Mouse (Mus musculus) limb, embryonic 11.5 days (tissue): Measurements from ENCODE around the gene Sipa1l3. TPM values are rescaled to one million over a fixed set of nuclear protein-coding genes. Genes with fewer than 3 reads are reported as not detected.

Source experiments
- ATAC-seq: fragments of 200-750 bp; cut with Nextera tagmentation; 2 replicates; pipeline ENCODE4 v1.8.0; 2017; ENCODE audit warnings: low read depth; ENCODE audit not compliant: insufficient number of reproducible peaks, low FRiP score, low TSS enrichment
- DNase-seq: peaks from one replicate; pipeline ENCODE4 v3.0.0-alpha.2; 2015; ENCODE audit warnings: low spot score
- H3K27ac ChIP-seq: fragments of 300-500 bp; sonication (generic); replicated peaks from 2 replicates; pipeline ENCODE4 v1.5.1; 2014; ENCODE audit warnings: low read depth, mild to moderate bottlenecking, low read length
- H3K27me3 ChIP-seq: fragments of 300-500 bp; sonication (generic); 2 replicates; pipeline ENCODE4 v1.6.1; 2014; ENCODE audit warnings: mild to moderate bottlenecking, low read length, mixed read lengths; ENCODE audit not compliant: control insufficient read depth, insufficient read depth
- H3K36me3 ChIP-seq: fragments of 300-500 bp; sonication (generic); 2 replicates; pipeline ENCODE4 v1.6.1; 2014; ENCODE audit warnings: mild to moderate bottlenecking, low read length, moderate library complexity, mixed read lengths; ENCODE audit not compliant: control insufficient read depth, insufficient read depth
- H3K4me1 ChIP-seq: fragments of 300-500 bp; sonication (generic); 2 replicates; pipeline ENCODE4 v1.6.1; 2014; ENCODE audit warnings: low read length, mixed read lengths; ENCODE audit not compliant: control insufficient read depth, insufficient read depth
- H3K4me2 ChIP-seq: fragments of 300-500 bp; sonication (generic); 2 replicates; pipeline ENCODE4 v1.6.1; 2014; ENCODE audit warnings: low read depth, mild to moderate bottlenecking, moderate library complexity; ENCODE audit not compliant: severe bottlenecking
- H3K4me3 ChIP-seq: fragments of 300-500 bp; sonication (generic); 2 replicates; pipeline ENCODE4 v1.5.1; 2014; ENCODE audit warnings: low read depth, low read length
- H3K9ac ChIP-seq: fragments of 300-500 bp; sonication (generic); 2 replicates; pipeline ENCODE4 v1.6.1; 2014; ENCODE audit warnings: mild to moderate bottlenecking, low read length
- H3K9me3 ChIP-seq: fragments of 300-500 bp; sonication (generic); 2 replicates; pipeline ENCODE4 v1.6.1; 2016; ENCODE audit warnings: low read length; ENCODE audit not compliant: control insufficient read depth
- WGBS: fragments of 180-500 bp; shearing (Covaris S2); extraction: QIAGEN DNeasy Blood & Tissue Kit; methylation state at CpG from one replicate; pipeline ENCODE4 v1.1.7; 2014; 5-methylcytosine and 5-hydroxymethylcytosine counted together
- polyA plus RNA-seq: library from polyadenylated mRNA; unstranded; fragments of >200 nt; fragmentation: Nextera tagmentation; extraction: Ambion mirVana; gene quantifications from 2 replicates; pipeline ENCODE4 v1.2.1, GENCODE M21; 2014

Sipa1l3 gene
- polyA plus RNA-seq, 1 experiment from 2014 or later: 12.1 TPM

- ATAC-seq (no peak), DNase-seq (no peak)
- Histone ChIP-seq H3K4me1 (peaks cover 8% of the 10 kb centered on the region; the same call in 1 of the 2 replicates), H3K4me2 (peak overlapping the region; percentile 92), H3K9me3 (no peaks in the 10 kb centered on the region), H3K36me3 (no peaks in the 10 kb centered on the region), H3K9ac (peak overlapping the region; percentile 69), H3K4me3 (peak overlapping the region; percentile 85), H3K27me3 (no peaks in the 10 kb centered on the region), H3K27ac (no peak overlapping the region)
- under 1% methylated on average over 28 of the region's 28 CpGs for WGBS
Observed at GRCm38 (mm10) chr7:29518054-29518420, 404 bp downstream of the Sipa1l3 start.

DNA sequence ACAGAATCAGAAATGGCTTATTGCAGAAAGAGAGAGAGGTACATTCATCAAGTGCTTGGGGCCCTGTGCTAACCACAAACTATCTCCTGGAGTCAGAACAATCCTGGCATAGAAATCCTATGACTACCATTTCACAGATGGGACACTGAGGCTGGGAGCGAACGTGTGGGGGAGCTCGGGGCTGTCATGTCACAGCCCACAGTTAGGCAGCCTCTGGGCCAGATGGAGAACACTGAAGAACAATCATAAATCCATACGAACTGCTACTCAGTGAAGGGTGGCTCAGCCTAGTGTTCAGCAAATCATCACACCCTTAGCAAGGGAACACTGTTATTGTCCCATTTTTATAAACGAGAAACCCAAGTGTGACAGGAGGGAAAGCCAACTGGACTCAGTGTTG lies 1.3 kb downstream of the Sipa1l3 start:
- H3K4me2 ChIP-seq: peak overlapping the region; percentile 92
- peak overlapping the region; percentile 85 for H3K4me3 ChIP-seq
- no peak for DNase-seq
- H3K27me3 ChIP-seq: no peaks in the 10 kb centered on the region
- no peak overlapping the region for H3K27ac ChIP-seq
- H3K9me3 ChIP-seq: no peaks in the 10 kb centered on the region
- ATAC-seq: no peak
- H3K36me3 ChIP-seq: no peaks in the 10 kb centered on the region
- H3K9ac ChIP-seq: no peak overlapping the region
- 61% methylated on average over 5 of the region's 5 CpGs for WGBS
- peaks cover 8% of the 10 kb centered on the region for H3K4me1 ChIP-seq

DNA sequence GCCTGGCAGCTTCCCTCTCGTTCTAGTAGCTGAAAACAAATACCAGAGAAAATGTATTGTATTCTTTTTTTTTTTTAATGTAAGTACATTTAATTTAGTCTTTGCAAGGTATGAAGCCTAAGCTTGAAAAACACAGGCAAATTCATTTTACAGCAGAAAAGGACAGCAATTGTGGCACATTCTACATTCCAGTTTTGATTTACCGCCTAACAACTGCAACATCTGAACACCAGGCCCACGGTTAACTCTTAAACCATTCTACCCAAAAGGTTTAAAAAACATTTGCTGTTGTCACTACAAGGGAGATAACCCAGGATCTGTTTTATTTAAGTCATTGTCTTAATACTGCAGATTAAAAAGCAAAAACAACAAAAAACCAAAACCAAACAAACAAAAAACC lies 2.8 kb downstream of the Sipa1l3 start:
- Histone ChIP-seq H3K4me3 (no peak overlapping the region), H3K9me3 (no peaks in the 10 kb centered on the region), H3K36me3 (no peaks in the 10 kb centered on the region), H3K27ac (no peak overlapping the region), H3K27me3 (no peaks in the 10 kb centered on the region), H3K4me2 (no peak overlapping the region), H3K4me1 (peaks cover 19% of the 10 kb centered on the region), H3K9ac (no peak overlapping the region)
- WGBS: 82% methylated on average over 3 of the region's 3 CpGs
- DNase-seq (no peak), ATAC-seq (no peak)

DNA sequence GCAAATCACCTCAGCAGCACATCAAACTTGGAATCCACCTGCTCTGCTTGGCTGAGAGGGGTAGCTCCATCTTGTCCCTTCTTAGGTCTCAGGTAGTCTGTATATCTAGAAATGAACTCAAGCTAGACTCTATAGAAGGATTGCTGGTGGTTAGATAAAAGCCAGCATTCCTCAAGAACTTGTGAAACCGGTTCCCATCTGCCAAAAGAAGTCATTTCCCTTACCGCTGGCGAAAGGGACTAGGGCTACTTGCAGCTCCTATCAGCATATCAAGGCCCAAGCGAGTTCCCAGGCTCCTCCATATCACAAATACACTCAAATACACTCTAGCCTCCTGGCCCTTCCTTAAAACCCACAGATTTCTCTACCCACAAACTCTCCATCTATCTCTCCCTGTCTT lies 5.7 kb downstream of the Sipa1l3 start:
- WGBS: 47% methylated on average over 4 of the region's 4 CpGs
- Histone ChIP-seq H3K4me1 (peaks cover 16% of the 10 kb centered on the region), H3K36me3 (no peaks in the 10 kb centered on the region), H3K27me3 (no peaks in the 10 kb centered on the region), H3K4me2 (no peak overlapping the region), H3K4me3 (no peak overlapping the region), H3K27ac (no peak overlapping the region), H3K9ac (no peak overlapping the region), H3K9me3 (no peaks in the 10 kb centered on the region)
- no peak for ATAC-seq
- DNase-seq: no peak

DNA sequence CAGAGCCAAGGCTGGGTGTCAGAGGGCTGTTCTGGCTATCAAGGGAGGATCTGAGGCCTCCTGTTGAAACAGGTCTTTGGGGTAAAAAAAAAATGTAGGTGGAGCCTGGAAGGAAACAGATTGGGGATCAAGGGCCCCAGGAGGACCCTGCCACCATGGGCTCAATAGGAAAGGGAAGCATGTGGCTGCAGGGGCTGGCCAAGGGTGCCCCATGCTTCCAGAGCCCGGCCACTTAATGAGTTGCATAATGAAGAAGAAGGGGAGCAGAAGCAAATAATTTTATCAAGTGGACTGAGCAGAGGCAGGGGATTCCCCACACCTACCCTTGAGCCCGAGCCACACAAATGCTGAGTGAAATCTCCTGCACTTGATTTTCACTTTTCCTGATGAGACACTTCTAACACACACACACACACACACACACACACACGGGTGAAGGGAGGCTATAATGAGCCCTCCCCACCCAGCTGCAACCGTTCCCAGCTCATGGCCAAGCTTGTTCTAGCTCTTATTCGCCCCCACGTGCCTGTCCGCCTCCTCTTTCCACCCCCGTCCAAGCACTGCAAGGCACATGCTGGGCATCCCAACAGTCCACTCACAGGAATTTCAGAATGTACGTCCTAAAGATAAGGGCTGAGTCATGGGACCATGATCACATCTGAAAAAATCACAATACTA lies 6.7 kb downstream of the Sipa1l3 start:
- Histone ChIP-seq H3K27ac (no peak overlapping the region), H3K27me3 (no peaks in the 10 kb centered on the region), H3K4me1 (peaks cover 11% of the 10 kb centered on the region), H3K36me3 (no peaks in the 10 kb centered on the region), H3K9ac (no peak overlapping the region), H3K9me3 (no peaks in the 10 kb centered on the region), H3K4me3 (no peak overlapping the region), H3K4me2 (no peak overlapping the region)
- WGBS: 55% methylated on average over 9 of the region's 9 CpGs
- ATAC-seq: no peak
- no peak for DNase-seq

DNA sequence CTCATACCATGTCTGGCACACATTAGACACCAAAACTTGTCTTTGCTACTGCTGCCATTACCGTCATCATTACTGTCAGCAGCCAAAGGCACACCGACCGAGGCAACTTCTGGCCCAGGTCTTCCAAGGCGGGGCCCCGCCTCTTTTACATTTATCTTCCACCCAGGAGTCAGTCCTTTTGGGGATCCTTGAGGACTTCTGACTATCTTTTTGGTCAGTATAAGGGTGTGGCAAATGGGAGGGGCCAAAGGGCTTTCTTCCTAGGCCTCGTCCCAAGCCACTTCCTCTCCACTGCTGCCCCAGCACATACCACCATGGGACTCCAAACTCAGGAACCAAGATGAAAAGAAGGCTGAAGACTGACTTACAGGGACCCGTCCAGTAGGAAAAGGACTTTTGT lies 9.9 kb downstream of the Sipa1l3 start:
- Histone ChIP-seq H3K27ac (no peak overlapping the region), H3K27me3 (no peaks in the 10 kb centered on the region), H3K9me3 (no peaks in the 10 kb centered on the region), H3K9ac (no peak overlapping the region), H3K36me3 (no peaks in the 10 kb centered on the region), H3K4me2 (no peak overlapping the region), H3K4me1 (peaks cover 34% of the 10 kb centered on the region), H3K4me3 (no peak overlapping the region)
- DNase-seq (no peak), ATAC-seq (no peak)
- 84% methylated on average over 7 of the region's 7 CpGs for WGBS

DNA sequence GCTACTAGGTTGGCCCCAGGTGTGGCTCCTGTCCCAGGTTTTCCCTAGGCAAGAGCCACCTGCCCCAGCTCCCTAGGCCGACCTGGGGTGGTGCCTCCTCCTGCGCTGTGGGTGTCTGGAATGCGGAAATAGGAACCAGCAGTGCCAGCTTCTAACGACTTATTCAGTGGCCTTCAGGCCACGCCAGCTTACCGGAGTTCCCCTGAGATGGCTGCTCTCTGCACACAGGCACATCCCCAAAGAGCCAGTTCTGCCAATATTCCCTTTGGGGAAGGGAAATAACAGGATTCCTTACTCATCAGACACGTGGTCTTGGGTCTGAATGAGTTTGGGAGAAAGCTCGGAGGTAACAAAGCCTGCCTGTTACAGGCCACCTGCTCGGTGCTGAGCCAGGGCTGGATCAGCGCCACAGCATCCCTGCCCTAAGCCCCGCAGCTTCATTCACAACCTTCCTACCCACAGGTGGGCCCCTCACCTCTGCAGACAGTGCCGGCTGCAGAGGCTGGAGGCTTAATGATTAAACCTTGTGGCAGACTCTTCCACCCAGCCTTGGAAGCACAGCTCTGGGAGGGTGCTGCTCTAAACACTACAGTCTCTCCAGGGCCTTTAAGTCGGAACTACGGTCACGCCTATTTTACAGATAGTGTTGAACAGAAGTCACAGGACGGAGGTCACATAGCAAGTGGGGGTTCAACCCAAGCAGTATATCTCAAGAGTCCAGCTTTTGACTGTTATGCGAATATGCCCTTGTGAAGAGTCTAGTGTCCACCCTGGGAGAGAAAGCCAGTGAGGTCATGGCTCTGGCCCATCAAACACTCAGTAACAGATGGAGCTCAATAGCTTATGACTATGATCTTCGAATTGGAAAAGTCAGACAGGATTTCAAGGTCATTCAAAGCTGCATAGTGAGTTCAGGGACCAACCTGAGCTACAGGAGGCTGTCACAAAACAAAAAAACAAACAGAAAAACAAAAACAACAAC lies 12.8 kb downstream of the Sipa1l3 start:
- H3K27me3 ChIP-seq: no peaks in the 10 kb centered on the region
- peak; percentile 37 for DNase-seq
- H3K9ac ChIP-seq: 0 out of 2 replicates have a peak overlapping the region, but pooled peaks have one; percentile 17
- no peaks in the 10 kb centered on the region for H3K36me3 ChIP-seq
- no peaks in the 10 kb centered on the region for H3K9me3 ChIP-seq
- H3K27ac ChIP-seq: peak overlapping the region; percentile 30; the same call in 1 of the 2 replicates
- H3K4me2 ChIP-seq: no peak overlapping the region
- 40% methylated on average over 18 of the region's 18 CpGs for WGBS
- ATAC-seq: peak; percentile 53; the same call in 1 of the 2 replicates
- peaks cover 25% of the 10 kb centered on the region for H3K4me1 ChIP-seq
- no peak overlapping the region for H3K4me3 ChIP-seq

DNA sequence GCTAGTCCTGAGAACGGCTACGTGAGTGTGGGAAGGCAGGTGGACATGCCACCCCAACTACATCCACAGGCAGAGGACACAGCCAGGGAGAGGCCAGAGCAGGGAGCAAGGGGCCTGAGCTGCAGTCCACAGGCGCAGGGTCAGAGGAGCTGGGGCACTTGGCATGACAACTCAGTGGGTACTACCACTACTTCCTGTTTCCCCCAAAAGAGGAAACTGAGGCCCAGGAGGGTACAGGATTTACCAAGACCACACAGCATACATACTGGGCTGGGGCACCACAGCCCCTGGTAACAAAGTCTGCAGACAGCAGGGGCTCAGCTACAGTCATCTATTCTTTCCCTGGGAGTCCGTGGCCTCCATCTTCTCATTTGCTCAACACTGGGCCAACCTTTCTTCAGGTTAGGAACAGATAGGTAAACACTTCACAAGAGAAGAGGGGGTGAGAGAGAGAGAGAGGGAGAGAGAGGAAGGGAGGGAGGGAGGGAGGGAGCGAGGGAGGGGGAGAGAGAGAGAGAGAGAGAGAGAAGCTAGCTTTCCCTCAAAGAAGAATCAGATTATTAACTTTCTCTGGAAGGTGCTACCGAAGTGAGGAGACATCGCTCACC lies 13.7 kb downstream of the Sipa1l3 start:
- H3K9me3 ChIP-seq: no peaks in the 10 kb centered on the region
- H3K4me1 ChIP-seq: peaks cover 25% of the 10 kb centered on the region
- 0 out of 2 replicates have a peak overlapping the region, but pooled peaks have one; percentile 30 for H3K27ac ChIP-seq
- H3K36me3 ChIP-seq: no peaks in the 10 kb centered on the region
- no peak overlapping the region for H3K9ac ChIP-seq
- H3K4me3 ChIP-seq: no peak overlapping the region
- H3K27me3 ChIP-seq: no peaks in the 10 kb centered on the region
- WGBS: 78% methylated on average over 7 of the region's 7 CpGs
- H3K4me2 ChIP-seq: no peak overlapping the region
- ATAC-seq: no peak
- DNase-seq: no peak
